Mouse (Mus musculus) urinary bladder, postnatal 4 days (tissue): Measurements from ENCODE around the gene Pax5.

ENCODE experiments used
- DNase-seq, 2 experiments: peaks; one replicate each; pipeline ENCODE4 v3.0.0; 2021 to 2022; ENCODE audit warnings: low spot score in 2 of 2

Pax5 gene

DNA sequence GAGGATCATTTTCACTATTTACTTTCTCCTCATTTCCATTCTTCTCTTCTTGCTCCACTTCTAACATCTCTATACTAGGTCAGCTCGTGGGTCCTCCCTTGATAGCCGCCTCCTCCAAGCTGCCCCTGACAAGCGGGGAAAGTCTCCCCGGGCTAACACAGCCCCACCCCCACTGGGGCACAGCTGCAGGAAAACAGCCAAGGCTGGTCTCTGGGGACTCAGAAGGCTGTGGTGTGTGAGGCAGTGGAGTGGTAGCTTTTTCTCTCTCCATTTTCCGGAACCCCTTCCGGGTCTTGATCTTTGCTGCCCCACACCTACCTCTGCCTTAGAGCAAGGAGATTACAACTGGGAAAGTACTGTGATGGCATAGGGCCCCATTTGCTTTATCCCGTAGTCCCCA, 4.3 kb downstream of the Pax5 start:
- no peak for DNase-seq

DNA sequence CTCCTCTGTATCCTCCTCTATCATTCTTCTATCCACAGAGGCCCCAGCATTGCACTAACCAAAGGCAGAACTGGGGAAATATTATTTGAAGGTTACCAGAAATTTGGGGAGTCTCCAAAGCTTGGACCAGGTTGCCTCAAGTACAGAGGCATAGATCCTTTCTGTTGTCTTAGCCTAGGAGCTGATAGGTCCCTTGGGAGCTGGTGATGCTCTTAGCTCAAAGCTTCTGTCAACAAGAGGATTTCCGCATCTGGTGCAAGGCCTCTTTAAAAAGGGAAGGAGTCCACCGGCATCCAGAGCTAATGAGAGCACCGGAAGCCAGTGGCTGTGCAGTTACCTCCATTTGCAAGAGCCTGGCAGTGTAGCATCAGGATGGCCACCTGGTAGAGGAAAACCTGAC, 5.1 kb downstream of the Pax5 start:
- no peak for DNase-seq

- peak; percentile 79 to 86 for DNase-seq
Measured at GRCm38 (mm10) chr4:44704369-44704745, 5.9 kb downstream of the Pax5 start.

DNA sequence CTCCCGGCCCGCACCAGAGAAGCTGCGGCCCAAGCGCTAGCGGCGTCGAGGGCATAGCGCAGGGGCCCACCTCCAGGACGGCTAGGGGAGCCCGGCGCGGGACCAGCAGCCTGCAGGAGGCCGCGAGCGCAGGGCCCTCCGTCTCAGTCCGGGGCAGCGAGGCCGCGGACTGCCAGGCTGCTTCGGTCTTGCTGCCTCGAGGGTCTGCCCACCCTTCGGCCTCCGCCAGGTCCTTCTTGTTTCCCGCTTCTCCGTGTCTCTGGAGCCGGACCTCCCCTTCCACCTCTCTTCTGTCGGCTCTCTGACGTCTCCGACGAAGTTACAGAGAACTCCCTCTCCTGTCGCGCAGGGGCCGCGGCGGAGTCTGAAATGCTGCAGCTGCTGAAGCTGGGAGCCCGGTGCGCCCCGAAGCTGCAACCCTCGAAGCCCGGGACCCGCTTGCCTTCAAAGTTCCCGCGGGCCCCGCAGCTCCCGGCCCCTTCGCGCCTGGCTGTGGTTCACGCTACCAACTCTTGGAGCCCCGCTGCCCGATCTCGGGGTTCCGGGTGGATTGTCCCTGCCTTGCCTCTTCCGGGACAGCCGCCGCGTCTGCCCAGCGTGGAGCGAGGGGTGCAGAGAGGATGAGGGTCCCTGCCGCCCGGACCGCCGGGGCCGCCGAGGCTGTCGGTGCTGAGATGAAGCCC, 6.5 kb downstream of the Pax5 start:
- DNase-seq, result no peak

- no peak for DNase-seq
Measured at GRCm38 (mm10) chr4:44702891-44703685, 7.2 kb downstream of the Pax5 start.

DNA sequence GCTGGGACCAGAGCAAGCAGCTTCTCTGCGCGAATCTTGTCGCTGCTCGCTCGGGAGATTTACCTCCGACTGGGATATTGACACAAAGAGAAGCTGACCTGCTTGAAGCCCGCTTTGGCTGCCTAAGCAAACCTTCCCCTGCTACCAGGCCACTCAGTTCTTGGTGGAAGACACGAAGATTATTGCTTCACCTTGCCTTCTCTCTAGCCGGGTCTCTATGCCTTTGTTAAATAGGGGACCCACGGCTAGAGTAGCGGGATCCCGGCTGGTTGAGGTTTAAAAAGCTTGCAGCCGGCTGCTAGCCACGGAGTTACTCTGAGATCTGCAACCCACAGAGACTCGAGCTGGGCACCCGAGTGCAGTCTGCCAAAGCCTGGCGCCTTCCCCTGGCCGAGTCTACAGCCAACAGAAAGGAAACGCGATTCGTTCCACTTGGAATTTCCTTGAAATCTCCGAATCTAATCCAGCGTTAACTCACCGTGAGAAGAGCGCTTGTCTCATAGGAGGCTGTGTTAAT, 8.2 kb downstream of the Pax5 start:
- DNase-seq, result no peak

DNA sequence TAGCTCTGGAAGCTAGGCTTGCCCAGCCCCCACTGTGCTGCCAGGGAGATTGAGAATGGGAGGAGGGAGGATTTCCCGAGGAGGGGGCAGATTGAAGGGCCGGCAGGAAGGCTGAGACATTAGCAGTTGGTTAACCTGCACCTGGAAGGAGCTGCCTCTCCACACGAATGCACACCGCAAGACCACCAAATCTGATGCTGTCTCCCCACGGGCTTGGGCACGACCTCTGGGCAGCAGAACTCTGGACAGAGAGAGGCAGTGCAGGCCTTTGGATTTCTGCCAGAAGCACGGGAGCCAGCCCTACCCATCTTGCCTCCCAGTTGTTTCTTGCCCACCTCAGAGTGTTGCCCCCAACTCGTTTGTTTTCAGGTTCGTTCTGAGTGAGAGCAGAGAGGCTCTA, 8.8 kb downstream of the Pax5 start:
- DNase-seq, result no peak

- no peak for DNase-seq
Measured at GRCm38 (mm10) chr4:44696676-44697075, 13.6 kb downstream of the Pax5 start.

DNA sequence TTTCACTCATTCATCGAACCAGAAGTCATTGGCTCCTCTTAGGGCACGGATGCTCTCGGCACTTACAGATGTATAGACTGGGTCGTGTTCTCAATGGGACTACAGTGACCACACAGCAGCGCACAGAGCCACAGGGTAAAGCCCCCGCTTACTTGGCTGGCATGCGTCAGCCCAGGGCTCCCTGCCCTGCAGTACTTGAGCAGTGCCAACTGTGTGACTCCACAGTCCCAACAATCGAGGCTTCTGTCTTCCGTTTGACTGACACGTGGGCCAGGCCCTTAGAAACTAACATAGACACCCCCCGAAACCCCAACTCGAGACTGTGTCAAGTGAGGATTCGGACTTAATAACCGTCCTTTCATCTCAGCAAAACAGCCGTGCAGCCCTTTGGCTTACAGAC, 15.9 kb downstream of the Pax5 start:
- DNase-seq, result no peak

GRCm38 (mm10) chr4:44685582-44685981, 24.7 kb downstream of the Pax5 start:
- DNase-seq, result no peak

DNA sequence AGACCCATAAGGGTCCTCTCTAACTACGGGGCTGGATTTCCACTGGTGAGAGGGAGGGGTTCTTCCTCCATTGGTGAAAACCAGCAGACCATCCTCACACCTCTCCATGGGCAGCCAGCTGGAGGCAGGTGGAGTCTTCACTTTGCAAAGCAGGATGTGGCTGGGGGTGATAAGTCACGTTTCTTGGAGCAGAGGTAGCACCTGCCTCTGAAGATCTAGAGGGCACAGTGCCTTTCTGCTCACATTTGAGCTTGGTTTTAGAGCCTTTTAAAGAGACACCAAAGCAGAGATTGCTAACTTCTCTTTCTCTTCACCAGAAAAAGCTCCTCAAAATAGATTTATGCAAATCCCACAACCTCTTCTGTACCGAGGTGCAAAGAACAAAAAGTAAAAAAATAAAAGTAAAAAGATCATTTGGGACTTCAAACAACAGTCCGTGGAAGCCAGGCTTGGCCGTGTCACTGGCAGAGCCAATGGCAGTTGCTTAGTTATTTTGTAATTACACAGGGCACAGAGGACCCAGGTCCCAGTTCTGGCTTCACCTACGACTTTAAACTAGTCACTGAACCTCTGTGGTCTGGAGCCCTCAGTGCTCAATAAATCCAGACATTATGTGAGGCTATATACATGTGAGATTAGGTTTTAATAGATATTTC, 29.9 kb downstream of the Pax5 start:
- DNase-seq, result no peak

GRCm38 (mm10) chr4:44678641-44679040, 31.6 kb downstream of the Pax5 start:
- no peak for DNase-seq

DNA sequence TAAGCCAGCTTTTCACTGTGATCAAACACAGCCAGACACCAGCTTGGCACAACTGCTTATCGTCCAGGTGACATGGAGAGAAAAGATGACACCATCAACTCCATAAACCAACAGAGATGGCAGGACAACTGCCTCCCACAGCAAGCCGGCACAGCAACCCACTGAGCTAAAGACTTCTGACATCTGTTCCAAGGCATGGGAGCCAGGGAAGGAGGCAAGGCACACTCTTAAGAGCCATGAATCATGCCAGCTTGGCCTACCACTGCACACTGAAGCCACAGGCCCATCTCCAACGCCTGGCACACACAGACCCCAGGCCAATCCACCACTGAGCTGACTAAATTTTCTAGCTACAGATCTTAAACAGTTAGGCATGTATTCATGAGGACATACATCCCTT, 32.3 kb downstream of the Pax5 start:
- DNase-seq, result no peak

GRCm38 (mm10) chr4:44674973-44675372, 35.3 kb downstream of the Pax5 start:
- no peak for DNase-seq

DNA sequence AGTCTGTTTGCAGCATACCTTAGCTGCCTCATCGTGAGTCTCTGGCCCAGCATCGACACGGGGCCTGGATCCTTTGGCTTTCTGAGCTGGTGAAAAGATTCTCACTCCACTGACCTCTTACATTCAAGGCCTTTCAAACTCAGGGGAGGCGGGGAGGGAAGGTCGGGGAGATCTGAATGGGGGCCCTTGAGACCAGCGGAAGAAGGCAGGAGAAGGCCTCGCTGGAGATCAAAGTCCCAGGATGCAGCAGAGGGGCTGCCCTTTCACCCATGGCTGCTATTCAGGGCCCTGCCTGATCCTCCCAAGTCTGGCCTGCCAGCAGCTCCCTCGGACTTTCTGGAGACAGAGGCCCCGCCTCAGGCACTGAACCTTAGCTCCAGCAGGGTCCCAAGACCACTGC, 36.6 kb downstream of the Pax5 start:
- no peak for DNase-seq

- DNase-seq, result no peak
Measured at GRCm38 (mm10) chr4:44672216-44672937, 37.9 kb downstream of the Pax5 start.

DNA sequence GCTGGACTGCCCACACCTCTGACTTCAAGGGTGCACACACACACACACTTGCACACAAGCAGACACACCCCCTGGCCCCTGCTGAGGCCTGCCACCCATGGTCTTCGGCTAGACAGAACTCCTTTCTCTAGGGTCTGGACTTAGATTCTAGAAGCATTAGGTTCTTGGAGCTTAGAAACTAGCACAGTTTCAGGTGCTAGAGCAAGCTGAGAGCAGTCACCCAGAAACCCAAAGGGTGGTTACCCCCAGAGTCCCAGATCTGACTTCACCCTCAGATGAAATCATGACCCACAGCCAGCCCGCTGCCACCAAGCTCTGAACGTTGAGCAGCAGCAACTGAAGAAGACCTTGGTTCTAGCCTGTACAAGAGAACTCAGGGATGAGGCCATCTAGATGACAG, 38.8 kb downstream of the Pax5 start:
- no peak for DNase-seq

DNA sequence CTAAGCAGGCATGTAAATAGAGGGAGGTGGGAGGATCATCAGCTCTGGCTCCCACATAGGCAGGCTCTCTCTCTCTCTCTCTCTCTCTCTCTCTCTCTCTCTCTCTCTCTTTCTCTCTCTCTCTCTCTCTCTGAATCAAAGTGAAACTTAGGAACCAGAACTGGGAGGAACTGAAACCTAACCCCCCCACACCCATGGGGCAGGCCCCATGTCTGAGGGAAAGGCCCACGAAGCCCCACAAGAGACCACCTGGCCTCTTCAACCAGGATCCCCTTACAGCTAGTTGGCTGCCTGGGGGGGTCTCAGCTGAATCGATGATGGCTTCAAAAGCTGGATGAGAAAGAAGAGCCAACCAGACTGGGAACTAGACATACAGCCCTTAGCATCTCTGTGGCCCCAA, 39.3 kb downstream of the Pax5 start:
- no peak for DNase-seq

DNA sequence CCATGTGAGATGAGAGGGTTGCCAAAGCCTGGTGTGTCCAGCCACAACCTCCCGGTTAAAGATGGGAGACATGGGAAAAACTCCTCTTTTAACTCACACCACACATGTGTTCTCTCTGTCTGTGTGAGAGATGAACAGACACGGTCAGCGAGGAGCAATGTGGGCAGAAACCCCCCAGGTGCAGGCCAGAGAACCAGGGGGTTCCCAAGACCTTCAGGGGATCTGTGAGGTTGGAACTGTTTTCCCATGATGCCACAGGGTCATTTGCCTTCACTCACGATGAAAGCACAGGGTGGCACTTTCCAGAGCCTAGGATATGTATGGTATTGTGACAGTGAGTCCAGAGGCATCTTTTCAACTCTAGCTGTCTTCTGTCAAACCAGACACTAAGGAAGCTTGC, 39.9 kb downstream of the Pax5 start:
- no peak for DNase-seq

DNA sequence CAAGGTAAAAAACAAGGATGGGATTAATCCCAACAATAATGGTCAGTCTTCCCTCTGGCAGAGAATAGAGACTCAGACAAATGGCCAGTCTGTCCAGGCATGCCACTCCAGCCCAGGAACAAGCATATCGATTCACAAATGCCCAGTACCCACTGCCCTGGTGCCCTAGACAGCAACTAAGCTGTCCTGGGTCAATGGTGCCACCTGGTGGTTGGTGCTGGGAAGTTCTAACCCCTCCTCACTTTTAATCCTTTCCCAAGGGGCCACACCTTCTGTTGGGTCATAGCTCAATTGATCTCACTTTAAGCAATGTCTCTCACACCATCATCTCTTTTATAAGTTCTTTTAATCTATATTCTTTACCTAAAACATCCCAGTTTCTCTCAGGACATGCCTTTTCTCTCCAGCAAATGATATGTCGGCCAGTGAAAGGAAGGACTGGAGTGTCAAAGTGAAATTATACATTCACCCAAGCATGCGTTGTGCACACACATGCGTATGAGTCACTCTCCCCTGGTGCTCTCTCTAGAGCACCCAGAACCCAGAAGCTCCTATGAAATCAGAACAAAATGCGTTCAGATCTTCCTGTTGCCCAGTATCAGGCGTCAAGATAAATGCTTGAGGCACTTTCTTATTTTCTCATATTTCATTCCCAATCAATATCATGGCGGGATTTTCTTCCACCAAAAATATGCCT, 40.7 kb downstream of the Pax5 start:
- DNase-seq, result no peak

- DNase-seq, result no peak
Measured at GRCm38 (mm10) chr4:44668574-44668973, 41.7 kb downstream of the Pax5 start.

DNA sequence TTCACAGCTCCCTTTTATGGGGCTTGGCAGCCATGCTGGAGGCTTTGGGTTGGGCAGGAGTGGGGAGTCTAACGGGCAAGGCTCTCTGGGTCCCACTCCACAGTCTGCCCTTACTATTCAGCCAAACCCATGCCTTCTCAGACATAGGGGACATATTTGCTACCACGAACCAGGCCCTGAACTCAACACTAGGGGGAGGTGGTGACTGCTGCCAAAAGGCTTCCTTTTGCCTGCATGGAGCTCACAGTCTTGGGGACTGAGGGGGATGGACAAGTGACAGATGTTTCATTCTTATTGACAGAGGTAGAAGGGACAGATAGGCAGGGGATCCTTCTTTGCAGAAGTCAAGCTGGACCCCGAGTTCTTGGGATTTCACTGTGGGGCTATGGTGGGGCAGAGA, 42.1 kb downstream of the Pax5 start:
- no peak for DNase-seq
